Mouse (Mus musculus): ENCODE data around the gene Sstr4. TPM values are rescaled to one million over a fixed set of nuclear protein-coding genes. Genes with fewer than 3 reads are reported as not detected.

Sstr4 gene
- polyA plus RNA-seq, 2 experiments from 2014 or later = not detected

GRCm38 (mm10) chr2:148396209-148396608 lies 1.1 kb downstream of the Sstr4 start:
- no peak for ATAC-seq

- no peak for ATAC-seq
Measured at GRCm38 (mm10) chr2:148397015-148397783, 2.1 kb downstream of the Sstr4 start.

GRCm38 (mm10) chr2:148397784-148398100 lies 2.6 kb downstream of the Sstr4 start:
- ATAC-seq = no peak

- ATAC-seq = no peak
Measured at GRCm38 (mm10) chr2:148398901-148399685, 3.9 kb downstream of the Sstr4 start.

GRCm38 (mm10) chr2:148402227-148402626 lies 7.1 kb downstream of the Sstr4 start:
- ATAC-seq = no peak

- no peak for ATAC-seq
Measured at GRCm38 (mm10) chr2:148404906-148405305, 9.8 kb downstream of the Sstr4 start.

GRCm38 (mm10) chr2:148406160-148406970 lies 11.2 kb downstream of the Sstr4 start:
- no peak for ATAC-seq

- no peak for ATAC-seq
Measured at GRCm38 (mm10) chr2:148406971-148407869, 12.1 kb downstream of the Sstr4 start.

- ATAC-seq = no peak
Measured at GRCm38 (mm10) chr2:148407870-148408760, 13.0 kb downstream of the Sstr4 start, which contains the start of gene Thbd. Thbd (minus strand) TSS chr2:148408188.

GRCm38 (mm10) chr2:148408761-148409120 lies 13.6 kb downstream of the Sstr4 start:
- no peak for ATAC-seq

- ATAC-seq = no peak
Measured at GRCm38 (mm10) chr2:148409141-148409540, 14.0 kb downstream of the Sstr4 start.

- no peak for ATAC-seq
Measured at GRCm38 (mm10) chr2:148409821-148410220, 14.7 kb downstream of the Sstr4 start.

GRCm38 (mm10) chr2:148419151-148419550 lies 24.0 kb downstream of the Sstr4 start:
- no peak for ATAC-seq

- ATAC-seq = no peak
Measured at GRCm38 (mm10) chr2:148419776-148420175, 24.6 kb downstream of the Sstr4 start.

GRCm38 (mm10) chr2:148421112-148421511 lies 26.0 kb downstream of the Sstr4 start:
- no peak for ATAC-seq

GRCm38 (mm10) chr2:148421706-148422105 lies 26.6 kb downstream of the Sstr4 start:
- ATAC-seq = no peak

- no peak for ATAC-seq
Measured at GRCm38 (mm10) chr2:148425709-148426382, 30.7 kb downstream of the Sstr4 start.

- no peak for ATAC-seq
Measured at GRCm38 (mm10) chr2:148427553-148427952, 32.4 kb downstream of the Sstr4 start.

- ATAC-seq = no peak
Measured at GRCm38 (mm10) chr2:148428523-148428922, 33.4 kb downstream of the Sstr4 start.

GRCm38 (mm10) chr2:148429001-148429505 lies 33.9 kb downstream of the Sstr4 start:
- ATAC-seq = no peak
